In genomic region chr10:61949542-61949941, GRCm38 (mm10) we compare ENCODE assay signal across 14 mouse cellular contexts. TPM values are rescaled to one million over a fixed set of nuclear protein-coding genes. Genes with fewer than 3 reads are reported as not detected.
DNase-seq lines count a peak whose midpoint lies in the region; ATAC-seq lines count a peak whose summit lies in the region.
"Had no signal": no experiment of that assay in that cellular context is flagged by ENCODE, and none has a peak within 500 bp of the region (broad histone marks: within the 10 kb centered on the region; RNA-seq: fewer than 3 reads in every experiment).

No protein-coding gene starts in this region.

- H3K4me2 ChIP-seq in forebrain, embryonic 15.5 days (replicated peaks), result no peak overlapping the region
- H3K4me2 ChIP-seq in forebrain, embryonic 12.5 days, result no peak overlapping the region
- H3K4me2 ChIP-seq in midbrain, embryonic 14.5 days (ENCODE audit: low read length), result no peak overlapping the region
- H3K4me2 ChIP-seq in midbrain, embryonic 11.5 days, result no peak overlapping the region
- no peak overlapping the region for H3K4me2 ChIP-seq in liver, embryonic 11.5 days
- H3K4me2 ChIP-seq: limb, embryonic 15.5 days had no signal

- H3K4me1 ChIP-seq in forebrain, embryonic 15.5 days, result peaks cover 8% of the 10 kb centered on the region; the same call in 1 of the 2 replicates
- peaks cover 6% of the 10 kb centered on the region; the same call in 1 of the 2 replicates for H3K4me1 ChIP-seq in forebrain, embryonic 12.5 days
- no peaks in the 10 kb centered on the region for H3K4me1 ChIP-seq in midbrain, embryonic 14.5 days (ENCODE audit: control insufficient read depth, insufficient read depth, low read length)
- no peaks in the 10 kb centered on the region for H3K4me1 ChIP-seq in midbrain, embryonic 11.5 days (ENCODE audit: control insufficient read depth, insufficient read depth, low read length)
- no peaks in the 10 kb centered on the region for H3K4me1 ChIP-seq in liver, embryonic 11.5 days (replicated peaks; ENCODE audit: control insufficient read depth, insufficient read depth, low read length)
- H3K4me1 ChIP-seq: limb, embryonic 15.5 days had no signal

- DNase-seq in midbrain, embryonic 14.5 days, result peak; percentile 49
- DNase-seq in midbrain, embryonic 11.5 days (ENCODE audit: low spot score, missing footprints), result no peak
- DNase-seq in mesoderm, embryonic 11.5 days (ENCODE audit: low read depth, low spot score), result peak; percentile 21
- peak; percentile 34 for DNase-seq in telencephalon, adult 2 months (ENCODE audit: low read depth, low spot score)
- no peak for DNase-seq in liver, embryonic 11.5 days (ENCODE audit: low spot score)
- DNase-seq in T-cell, adult 2 months (ENCODE audit: low spot score), result no peak
- DNase-seq: cerebellum, postnatal 10 days; gastrocnemius, postnatal 14 days; kidney, adult 18-20 months; thymus, postnatal 14 days had no signal

- H3K4me3 ChIP-seq in forebrain, embryonic 15.5 days, result no peak overlapping the region
- no peak overlapping the region for H3K4me3 ChIP-seq in forebrain, embryonic 12.5 days (replicated peaks)
- H3K4me3 ChIP-seq in midbrain, embryonic 14.5 days (replicated peaks; ENCODE audit: low read depth, low read length), result no peak overlapping the region
- no peak overlapping the region for H3K4me3 ChIP-seq in midbrain, embryonic 11.5 days (ENCODE audit: low read depth, low read length)
- no peak overlapping the region for H3K4me3 ChIP-seq in liver, embryonic 11.5 days (ENCODE audit: low read depth, low read length)
- H3K4me3 ChIP-seq: limb, embryonic 15.5 days had no signal

- H3K9ac ChIP-seq in forebrain, embryonic 15.5 days (replicated peaks), result no peak overlapping the region
- H3K9ac ChIP-seq in forebrain, embryonic 12.5 days, result no peak overlapping the region
- H3K9ac ChIP-seq in midbrain, embryonic 14.5 days (replicated peaks; ENCODE audit: low read length), result no peak overlapping the region
- no peak overlapping the region for H3K9ac ChIP-seq in midbrain, embryonic 11.5 days (ENCODE audit: low read length)
- no peak overlapping the region for H3K9ac ChIP-seq in liver, embryonic 11.5 days (ENCODE audit: low read depth, low read length)
- H3K9ac ChIP-seq: limb, embryonic 15.5 days had no signal

- no peaks in the 10 kb centered on the region for H3K9me3 ChIP-seq in forebrain, embryonic 15.5 days
- H3K9me3 ChIP-seq in forebrain, embryonic 12.5 days, result no peaks in the 10 kb centered on the region
- no peaks in the 10 kb centered on the region for H3K9me3 ChIP-seq in midbrain, embryonic 14.5 days (ENCODE audit: control insufficient read depth, low read length)
- H3K9me3 ChIP-seq in midbrain, embryonic 11.5 days (ENCODE audit: control insufficient read depth, low read length), result no peaks in the 10 kb centered on the region
- no peaks in the 10 kb centered on the region for H3K9me3 ChIP-seq in liver, embryonic 11.5 days (ENCODE audit: control insufficient read depth, low read length)
- H3K9me3 ChIP-seq: limb, embryonic 15.5 days had no signal

- H3K27me3 ChIP-seq in forebrain, embryonic 15.5 days, result no peaks in the 10 kb centered on the region
- no peaks in the 10 kb centered on the region for H3K27me3 ChIP-seq in forebrain, embryonic 12.5 days
- H3K27me3 ChIP-seq in midbrain, embryonic 14.5 days (ENCODE audit: control insufficient read depth, insufficient read depth, low read length), result no peaks in the 10 kb centered on the region
- no peaks in the 10 kb centered on the region for H3K27me3 ChIP-seq in midbrain, embryonic 11.5 days (ENCODE audit: control insufficient read depth, insufficient read depth, low read length)
- no peaks in the 10 kb centered on the region for H3K27me3 ChIP-seq in liver, embryonic 11.5 days (replicated peaks; ENCODE audit: control insufficient read depth, insufficient read depth, low read length)
- H3K27me3 ChIP-seq: limb, embryonic 15.5 days had no signal

- WGBS in forebrain, embryonic 15.5 days, result 64% methylated on average over 6 of the region's 6 CpGs
- WGBS in forebrain, embryonic 12.5 days, result 71% methylated on average over 6 of the region's 6 CpGs
- 44% methylated on average over 6 of the region's 6 CpGs for WGBS in midbrain, embryonic 14.5 days
- 64% methylated on average over 6 of the region's 6 CpGs for WGBS in midbrain, embryonic 11.5 days
- 78% methylated on average over 6 of the region's 6 CpGs for WGBS in liver, embryonic 11.5 days

- H3K36me3 ChIP-seq in forebrain, embryonic 15.5 days, result no peaks in the 10 kb centered on the region
- no peaks in the 10 kb centered on the region for H3K36me3 ChIP-seq in forebrain, embryonic 12.5 days (replicated peaks)
- H3K36me3 ChIP-seq in midbrain, embryonic 14.5 days (ENCODE audit: control insufficient read depth, insufficient read depth, low read length), result no peaks in the 10 kb centered on the region
- H3K36me3 ChIP-seq in midbrain, embryonic 11.5 days (ENCODE audit: control insufficient read depth, insufficient read depth, low read length), result no peaks in the 10 kb centered on the region
- no peaks in the 10 kb centered on the region for H3K36me3 ChIP-seq in liver, embryonic 11.5 days (ENCODE audit: control insufficient read depth, insufficient read depth, low read length)
- H3K36me3 ChIP-seq: limb, embryonic 15.5 days had no signal

- peak overlapping the region; percentile 41 for H3K27ac ChIP-seq in forebrain, embryonic 15.5 days (replicated peaks)
- no peak overlapping the region for H3K27ac ChIP-seq in forebrain, embryonic 12.5 days
- H3K27ac ChIP-seq in midbrain, embryonic 14.5 days (replicated peaks; ENCODE audit: low read depth, low read length), result peak overlapping the region; percentile 60; the same call in 1 of the 2 replicates
- H3K27ac ChIP-seq in midbrain, embryonic 11.5 days (ENCODE audit: low read depth, low read length), result no peak overlapping the region
- H3K27ac ChIP-seq in liver, embryonic 11.5 days (ENCODE audit: low read depth, low read length), result no peak overlapping the region
- H3K27ac ChIP-seq: limb, embryonic 15.5 days had no signal

- peak; percentile 76; the same call in 1 of the 2 replicates for ATAC-seq in forebrain, embryonic 15.5 days (replicated peaks)
- no peak for ATAC-seq in forebrain, embryonic 12.5 days (ENCODE audit: low FRiP score)
- no peak for ATAC-seq in midbrain, embryonic 14.5 days (ENCODE audit: low FRiP score, low TSS enrichment)
- ATAC-seq in midbrain, embryonic 11.5 days (ENCODE audit: low FRiP score), result no peak
- no peak for ATAC-seq in liver, embryonic 11.5 days (replicated peaks; ENCODE audit: low FRiP score)

RNA-seq across cellular contexts. Expression of gene Col13a1, which starts 29.4 kb away (rescaled TPM):
- 0.78 and 1.1 TPM in 2 replicates for polyA plus RNA-seq in forebrain, embryonic 15.5 days (2015; fragmentation: Nextera tagmentation; extraction: Ambion mirVana)
- polyA plus RNA-seq in forebrain, embryonic 12.5 days (2016; fragmentation: Nextera tagmentation; extraction: Ambion mirVana), result 0.76 and 0.96 TPM in 2 replicates
- 0.12 and 1.5 TPM in 2 replicates for polyA plus RNA-seq in midbrain, embryonic 14.5 days (2014; fragmentation: Nextera tagmentation; extraction: Ambion mirVana)
- 2.1 and 2.7 TPM in 2 replicates for polyA plus RNA-seq in midbrain, embryonic 11.5 days (2014; fragmentation: Nextera tagmentation; extraction: Ambion mirVana)
- polyA plus RNA-seq in liver, embryonic 11.5 days (2014; fragmentation: Nextera tagmentation; extraction: Ambion mirVana), result 4.0 and 4.6 TPM in 2 replicates
- polyA plus RNA-seq: C2C12 had no signal

Comparison
In these comparisons a context has a peak if more than half of its experiments do, and no peak if none do; other contexts are left out.
1. H3K27ac ChIP-seq: peak in forebrain, embryonic 15.5 days (single experiment) and midbrain, embryonic 14.5 days (single experiment); none in forebrain, embryonic 12.5 days (single experiment), midbrain, embryonic 11.5 days (single experiment) and liver, embryonic 11.5 days (single experiment).
2. DNase-seq: peak in midbrain, embryonic 14.5 days (single experiment), mesoderm, embryonic 11.5 days (single experiment) and telencephalon, adult 2 months (single experiment); none in midbrain, embryonic 11.5 days (single experiment), liver, embryonic 11.5 days (single experiment) and T-cell, adult 2 months (single experiment).